Mouse (Mus musculus) spleen, adult 12 weeks (tissue): ENCODE data around the gene Zscan4-ps3.
"Not testable (repeated sequence)": the region's sequence is repeated elsewhere in the genome, so short reads cannot be mapped to it uniquely, and the experiment has no call there.

Source experiments
- DNase-seq: peaks from one replicate; pipeline ENCODE4 v3.0.0; 2022; ENCODE audit warnings: low spot score

Gene Zscan4-ps3

GRCm38 (mm10) chr7:11609008-11609407 lies at the start of gene Zscan4-ps3:
Zscan4-ps3 (plus strand) TSS chr7:11609308.
- DNase-seq = not testable (repeated sequence)

GRCm38 (mm10) chr7:11617082-11617481 lies 8.0 kb downstream of the Zscan4-ps3 start:
- not testable (repeated sequence) for DNase-seq
